Mouse (Mus musculus): Measurements from ENCODE around the gene Gm20431.

DNA sequence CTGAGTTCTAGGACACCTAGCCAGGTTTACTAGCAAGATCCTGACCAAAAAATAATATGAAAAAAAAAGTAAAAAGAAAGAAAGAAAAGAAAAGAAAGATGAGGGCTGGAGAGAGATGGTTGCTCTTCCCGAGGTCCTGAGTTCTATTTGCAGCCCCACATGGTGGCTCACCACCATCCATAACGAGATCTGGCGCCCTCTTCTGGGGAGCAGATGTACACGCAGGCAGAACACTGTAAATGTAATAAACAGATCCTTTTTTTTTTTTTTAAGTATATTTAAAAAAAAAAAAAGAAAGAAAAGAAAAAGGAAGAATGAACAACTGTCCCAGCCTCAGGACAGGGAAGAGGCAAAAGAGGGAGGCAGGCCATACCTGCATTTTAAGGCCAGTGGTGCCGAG is 17.3 kb upstream of the Gm20431 start:
- TF ChIP-seq CTCF (IDR thresholded peaks at IDR 0.05; ENCODE audit: control insufficient read depth, insufficient read depth, insufficient replicate concordance, low read depth, low read length) (peak; percentile 60; the same call in 1 of the 2 replicates), POLR2A (IDR thresholded peaks at IDR 0.05; ENCODE audit: control insufficient read depth, low read depth, low read length) (no peak)

Data from testis, adult 2 months (tissue).